In genomic region chr10:25415188-25415717, GRCm38 (mm10) we compare ENCODE assay signal across 9 mouse cellular contexts. TPM values are rescaled to one million over a fixed set of nuclear protein-coding genes. Genes with fewer than 3 reads are reported as not detected.
A peak's percentile ranks its signal among the peaks of the same experiment; 100 is the strongest.
DNase-seq lines count a peak whose midpoint lies in the region; ATAC-seq and TF ChIP-seq lines count a peak whose summit lies in the region.
"Had no signal": no experiment of that assay in that cellular context is flagged by ENCODE, and none has a peak within 500 bp of the region (broad histone marks: within the 10 kb centered on the region; RNA-seq: fewer than 3 reads in every experiment).

No protein-coding gene starts in this region.

- ATAC-seq in CD4-positive, CD25-positive, alpha-beta regulatory T cell, adult 4 months: no peak
- ATAC-seq in lung, postnatal 0 days: no peak

- no peaks in the 10 kb centered on the region for H3K36me3 ChIP-seq in lung, postnatal 0 days (ENCODE audit: insufficient read depth, low read length)

- TF ChIP-seq CTCF in lung, adult 2 months (IDR thresholded peaks at IDR 0.05; ENCODE audit: insufficient read depth, low read length): peak; percentile 61
- peak; percentile 71 for TF ChIP-seq CTCF in lung, postnatal 0 days (IDR thresholded peaks at IDR 0.05)

- no peak overlapping the region for H3K9ac ChIP-seq in lung, postnatal 0 days (replicated peaks; ENCODE audit: low read depth)

- no peaks in the 10 kb centered on the region for H3K9me3 ChIP-seq in lung, postnatal 0 days (ENCODE audit: low read length)

- peak; percentile 42 for DNase-seq in CD4-positive, CD25-positive, alpha-beta regulatory T cell, adult 2 months (ENCODE audit: low read depth, low spot score)
- no peak for DNase-seq in lung, adult 2 months
- no peak for DNase-seq in lung, postnatal 25 days (ENCODE audit: low spot score)
- DNase-seq in lung, postnatal 0 days (ENCODE audit: low spot score): peak; percentile 50
- DNase-seq in thymus, postnatal 4 days: peak; percentile 82
- no peak for DNase-seq in cerebellum, adult 11 months
- no peak for DNase-seq in cerebellum, postnatal 4 days (ENCODE audit: low spot score in 2 of 2)
- DNase-seq: cerebellum, adult 18-20 months had no signal

- H3K4me1 ChIP-seq in lung, adult 2 months (ENCODE audit: control insufficient read depth, insufficient read depth, low read length): peaks cover 9% of the 10 kb centered on the region
- H3K4me1 ChIP-seq in lung, postnatal 0 days (ENCODE audit: insufficient read depth, low read depth, low read length): no peaks in the 10 kb centered on the region

- no peak overlapping the region for H3K4me2 ChIP-seq in lung, postnatal 0 days (replicated peaks; ENCODE audit: low read depth, low read length)

- H3K4me3 ChIP-seq in lung, adult 2 months (replicated peaks; ENCODE audit: extremely low read depth, low read depth, low read length): no peak overlapping the region
- H3K4me3 ChIP-seq in lung, postnatal 0 days (ENCODE audit: low read depth, low read length): no peak overlapping the region

- 77% methylated on average over 7 of the region's 7 CpGs for WGBS in lung, adult 2 months
- 85% methylated on average over 7 of the region's 7 CpGs for WGBS in lung, postnatal 0 days

- H3K27ac ChIP-seq in lung, postnatal 0 days (ENCODE audit: low read length): no peak overlapping the region

- TF ChIP-seq POLR2A in lung, adult 2 months (IDR thresholded peaks at IDR 0.05; ENCODE audit: borderline replicate concordance, extremely low read depth, low read depth, low read length): no peak

- H3K27me3 ChIP-seq in lung, postnatal 0 days (replicated peaks; ENCODE audit: insufficient read depth, low read length): no peaks in the 10 kb centered on the region

- TF ChIP-seq EP300 in lung, postnatal 0 days (IDR thresholded peaks at IDR 0.05): no peak

RNA-seq across cellular contexts. Expression of gene Epb41l2, which starts 55.7 kb away (rescaled TPM):
- 10 to 100 TPM; 19.1 to 20.1 TPM for polyA plus RNA-seq in CD4-positive, CD25-positive, alpha-beta regulatory T cell, adult 4 months (2017; shearing (Covaris generic))
- polyA plus RNA-seq in lung, adult 2 months (2012; rRNA removed): 85.4 and 132 TPM in 2 replicates
- 48.2 and 54.2 TPM in 2 replicates for polyA plus RNA-seq in lung, postnatal 0 days (2015; fragmentation: Nextera tagmentation; extraction: Ambion mirVana)

Comparison
In these comparisons a context has a peak if more than half of its experiments do, and no peak if none do; other contexts are left out.
1. DNase-seq: peak in CD4-positive, CD25-positive, alpha-beta regulatory T cell, adult 2 months (single experiment), lung, postnatal 0 days (single experiment) and thymus, postnatal 4 days (single experiment); none in lung, adult 2 months (single experiment), lung, postnatal 25 days (single experiment), cerebellum, adult 11 months (single experiment) and cerebellum, postnatal 4 days (0 of 2).